Comparison of ENCODE assay signal across 10 mouse cellular contexts in the genomic region with DNA sequence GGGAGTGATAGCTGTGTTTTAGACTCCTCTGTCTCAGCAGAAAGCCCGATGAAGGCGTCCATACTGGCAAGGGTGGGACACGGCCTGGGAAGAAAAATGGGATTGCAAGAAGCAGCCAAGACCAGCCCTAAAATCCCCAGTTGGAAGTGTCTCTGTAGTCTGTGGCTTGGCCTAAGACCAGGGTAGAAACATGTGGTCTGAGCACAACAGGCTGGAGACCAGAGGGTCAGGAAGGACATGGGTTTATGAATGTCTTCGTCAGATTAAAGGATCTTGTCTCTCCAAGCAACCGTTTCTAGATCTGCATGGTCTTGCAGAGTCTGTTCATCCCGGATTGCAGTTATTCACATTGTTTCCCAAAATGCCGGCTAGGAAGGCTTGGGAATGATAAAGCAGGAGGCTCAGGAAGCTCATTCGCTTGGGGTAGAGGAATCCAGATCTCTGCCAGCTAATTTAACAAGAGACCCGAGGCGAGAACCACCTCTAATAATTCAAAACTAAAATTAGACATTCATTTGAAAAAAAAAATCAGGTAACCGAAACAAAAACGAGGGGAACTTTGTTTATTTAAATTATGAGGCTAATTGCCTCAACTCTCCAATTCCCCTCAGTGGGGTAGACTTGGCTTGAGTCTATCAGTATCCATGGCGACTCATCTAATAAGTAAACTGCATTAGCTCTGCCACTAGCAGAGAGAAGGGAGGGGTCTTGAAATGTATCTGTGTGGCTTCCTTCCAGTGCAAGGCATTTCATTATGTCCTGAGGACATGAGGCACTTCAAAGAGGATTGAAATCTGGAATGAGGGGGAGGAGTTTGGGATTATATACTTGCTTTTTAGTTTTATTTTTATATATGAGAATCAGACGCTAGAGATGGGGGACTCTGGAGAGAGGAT. TPM values are rescaled to one million over a fixed set of nuclear protein-coding genes. Genes with fewer than 3 reads are reported as not detected.
DNase-seq lines count a peak whose midpoint lies in the region; ATAC-seq lines count a peak whose summit lies in the region.
"Had no signal": no experiment of that assay in that cellular context is flagged by ENCODE, and none has a peak within 500 bp of the region (broad histone marks: within the 10 kb centered on the region; RNA-seq: fewer than 3 reads in every experiment).

No protein-coding gene starts in this region.

- no peak overlapping the region for H3K9ac ChIP-seq in hindbrain, embryonic 15.5 days
- H3K9ac ChIP-seq in neural tube, embryonic 15.5 days (replicated peaks): no peak overlapping the region
- H3K9ac ChIP-seq: limb, embryonic 12.5 days had no signal

- H3K27ac ChIP-seq in hindbrain, embryonic 15.5 days (replicated peaks): peak overlapping the region; percentile 38
- H3K27ac ChIP-seq in neural tube, embryonic 15.5 days (replicated peaks): peak overlapping the region; percentile 0; the same call in 1 of the 2 replicates
- H3K27ac ChIP-seq: limb, embryonic 12.5 days had no signal

- peak; percentile 78 for ATAC-seq in hindbrain, embryonic 15.5 days (ENCODE audit: low FRiP score, low read depth)
- ATAC-seq in neural tube, embryonic 15.5 days (ENCODE audit: low FRiP score): 0 out of 2 replicates have a peak, but pooled peaks have one; percentile 48

- 0 out of 2 replicates have a peak, but pooled peaks cover 3% of the 10 kb centered on the region for H3K27me3 ChIP-seq in hindbrain, embryonic 15.5 days
- H3K27me3 ChIP-seq in neural tube, embryonic 15.5 days (replicated peaks): no peaks in the 10 kb centered on the region
- H3K27me3 ChIP-seq: limb, embryonic 12.5 days had no signal

- H3K36me3 ChIP-seq in hindbrain, embryonic 15.5 days: no peaks in the 10 kb centered on the region
- no peaks in the 10 kb centered on the region for H3K36me3 ChIP-seq in neural tube, embryonic 15.5 days
- H3K36me3 ChIP-seq: limb, embryonic 12.5 days had no signal

- H3K4me3 ChIP-seq in hindbrain, embryonic 15.5 days: no peak overlapping the region
- H3K4me3 ChIP-seq in neural tube, embryonic 15.5 days (replicated peaks): no peak overlapping the region
- H3K4me3 ChIP-seq: limb, embryonic 12.5 days had no signal

- intact Hi-C loops in gastrocnemius, postnatal 14 days (cut with DNase I; ENCODE audit: low total_unique reads): no loop called here

- H3K4me1 ChIP-seq in hindbrain, embryonic 15.5 days (replicated peaks): peaks cover 24% of the 10 kb centered on the region
- H3K4me1 ChIP-seq in neural tube, embryonic 15.5 days: peaks cover 30% of the 10 kb centered on the region

- no peaks in the 10 kb centered on the region for H3K9me3 ChIP-seq in hindbrain, embryonic 15.5 days
- no peaks in the 10 kb centered on the region for H3K9me3 ChIP-seq in neural tube, embryonic 15.5 days (replicated peaks)
- H3K9me3 ChIP-seq: limb, embryonic 12.5 days had no signal

- H3K4me2 ChIP-seq in hindbrain, embryonic 15.5 days: peak overlapping the region; percentile 13
- no peak overlapping the region for H3K4me2 ChIP-seq in neural tube, embryonic 15.5 days
- H3K4me2 ChIP-seq: limb, embryonic 12.5 days had no signal

- DNase-seq in gastrocnemius, postnatal 14 days: peak; percentile 9
- DNase-seq in gastrocnemius, adult 18-20 months (ENCODE audit: low spot score): no peak
- peak; percentile 32 for DNase-seq in retina, postnatal 1 day
- no peak for DNase-seq in retina, embryonic 14.5 days (ENCODE audit: low spot score)
- DNase-seq in thymus, postnatal 4 days: no peak
- no peak for DNase-seq in adrenal gland, postnatal 25 days
- DNase-seq: adrenal gland, adult 2 months had no signal

- WGBS in hindbrain, embryonic 15.5 days: 54% methylated on average over 14 of the region's 14 CpGs
- WGBS in neural tube, embryonic 15.5 days: 52% methylated on average over 14 of the region's 14 CpGs

RNA-seq across cellular contexts. Expression of gene Ccdc93, which starts 31.6 kb away (rescaled TPM):
- 10 to 100 TPM in 1 of 2 experiments, 1 to 10 TPM in 1; 9.5 to 10.8 TPM for total RNA-seq in gastrocnemius, postnatal 14 days (2021)
- total RNA-seq in gastrocnemius, adult 18-20 months (2021): 1 to 10 TPM; 8.3 to 8.9 TPM
- 11.4 and 13.2 TPM in 2 replicates for polyA plus RNA-seq in hindbrain, embryonic 15.5 days (2015; fragmentation: Nextera tagmentation; extraction: Ambion mirVana)
- 9.7 and 12.2 TPM in 2 replicates for polyA plus RNA-seq in neural tube, embryonic 15.5 days (2015; fragmentation: Nextera tagmentation; extraction: Ambion mirVana)
- total RNA-seq in adrenal gland, postnatal 25 days (2021): 22.7 and 25.6 TPM in 2 replicates

Comparison
In these comparisons a context has a peak if more than half of its experiments do, and no peak if none do; other contexts are left out.
1. DNase-seq: peak in gastrocnemius, postnatal 14 days (single experiment) and retina, postnatal 1 day (single experiment); none in gastrocnemius, adult 18-20 months (single experiment), retina, embryonic 14.5 days (single experiment), thymus, postnatal 4 days (single experiment) and adrenal gland, postnatal 25 days (single experiment).